Mouse (Mus musculus) neutrophil, adult 5-6 weeks (primary cell): ENCODE data around the gene Rc3h1. TPM values are rescaled to one million over a fixed set of nuclear protein-coding genes. Genes with fewer than 3 reads are reported as not detected.

ENCODE experiments used
- ATAC-seq: fragments of 151-379, 151-347 bp; 2 replicates; pipeline ENCODE4 v1.8.0; 2017; ENCODE audit warnings: mild to moderate bottlenecking, moderate TSS enrichment; ENCODE audit not compliant: insufficient number of reproducible peaks, poor library complexity, low FRiP score, severe bottlenecking; ENCODE audit errors: extremely low read depth
- total RNA-seq: library from RNA; stranded (forward); fragments of 200-1000 nt; gene quantifications from 2 replicates; pipeline ENCODE4 v1.2.3, GENCODE M21; 2017

The Rc3h1 gene
- total RNA-seq, 1 experiment from 2014 or later: 49.2 TPM

- ATAC-seq: no peak
Observed at GRCm38 (mm10) chr1:161008038-161008437, 101.8 kb downstream of the Rc3h1 start.

- no peak for ATAC-seq
Observed at GRCm38 (mm10) chr1:161010436-161010835, 104.2 kb downstream of the Rc3h1 start.

- no peak for ATAC-seq
Observed at GRCm38 (mm10) chr1:161016378-161016777, 110.2 kb downstream of the Rc3h1 start.

GRCm38 (mm10) chr1:161020051-161020450 lies 113.8 kb downstream of the Rc3h1 start:
- no peak for ATAC-seq

Other genes with a start within 250 kb of the Rc3h1 start
- 435 and 436 TPM in 2 replicates for gene Rabgap1l, start 113.2 kb upstream of the Rc3h1 start, total RNA-seq
- 2.8 and 4.7 TPM in 2 replicates for gene Serpinc1, start 72.2 kb downstream of the Rc3h1 start, total RNA-seq
- 31.7 and 32.7 TPM in 2 replicates for gene Zbtb37, start 128.4 kb downstream of the Rc3h1 start, total RNA-seq
- gene Dars2, start 164.2 kb downstream of the Rc3h1 start, total RNA-seq: 10.2 and 11.5 TPM in 2 replicates
- gene Cenpl, start 164.3 kb downstream of the Rc3h1 start, total RNA-seq: 4.2 and 5.6 TPM in 2 replicates
- 29.8 and 32.0 TPM in 2 replicates for gene Klhl20, start 225.1 kb downstream of the Rc3h1 start, total RNA-seq
- not detected in 2 replicates for gene Ankrd45, start 236.3 kb downstream of the Rc3h1 start, total RNA-seq